Mouse (Mus musculus) adrenal gland, postnatal 25 days (tissue): ENCODE measurements around the gene Stk31. TPM values are rescaled to one million over a fixed set of nuclear protein-coding genes. Genes with fewer than 3 reads are reported as not detected.
A peak's percentile ranks its signal among the peaks of the same experiment; 100 is the strongest.
"Not testable (repeated sequence)": the region's sequence is repeated elsewhere in the genome, so short reads cannot be mapped to it uniquely, and the experiment has no call there.

Source experiments
- DNase-seq: peaks from one replicate; pipeline ENCODE4 v3.0.0; 2021; ENCODE audit warnings: mixed read lengths
- long read RNA-seq: library from polyadenylated mRNA; stranded (forward); transcript quantifications from one replicate; pipeline ENCODE4 v2.0.0, GENCODE M21; 2021
- total RNA-seq: library from RNA; stranded (reverse); gene quantifications from 2 replicates; pipeline ENCODE4 v1.2.3, GENCODE M21; 2021

The Stk31 gene
- 0.55 and 0.62 TPM in 2 replicates for total RNA-seq
- long read RNA-seq, result 0 reads

DNA sequence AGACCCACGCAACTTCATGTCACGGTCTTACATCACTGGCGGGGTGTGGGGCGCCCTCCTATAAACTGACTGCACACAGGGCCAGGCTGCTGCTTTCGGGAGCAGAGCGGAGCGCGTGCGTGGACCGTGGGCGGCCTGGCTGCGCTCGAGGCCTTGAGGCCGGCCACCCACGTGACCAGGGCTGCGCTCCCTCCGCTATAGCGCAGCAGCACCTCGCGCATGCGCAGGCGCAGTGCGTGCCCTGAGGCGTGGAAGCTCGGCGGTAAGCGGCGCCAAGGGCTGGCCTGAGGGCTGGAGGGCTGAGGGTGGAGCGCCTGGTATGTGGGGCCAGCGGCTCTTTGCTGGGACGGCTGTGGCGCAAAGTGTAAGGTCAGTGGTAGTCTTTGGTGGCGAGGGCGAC lies at the start of gene Stk31:
TSS of gene Stk31 (plus strand) at position 289 of the 400 bp plus-strand sequence.
- DNase-seq, result peak; percentile 29

DNA sequence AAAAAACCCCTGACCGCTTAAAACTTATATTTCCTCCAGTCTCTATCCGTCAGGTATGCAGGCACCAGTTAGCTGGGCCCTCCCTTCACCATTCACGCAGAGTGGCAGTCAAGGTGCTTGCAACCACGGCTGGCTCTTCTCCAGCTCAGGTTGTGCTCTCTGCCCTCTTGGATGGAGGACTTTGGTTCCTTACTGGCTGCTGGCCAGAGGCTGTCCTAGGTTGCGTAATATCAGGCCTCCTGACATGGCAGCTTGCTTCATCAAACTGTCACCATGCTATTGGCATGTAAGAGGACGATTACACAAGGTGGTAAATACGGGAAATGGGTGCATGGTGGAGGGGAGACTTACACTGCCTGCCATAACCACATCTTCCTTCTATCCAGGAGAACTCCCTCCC lies 45.6 kb upstream of the Stk31 start:
- peak; percentile 21 for DNase-seq

DNA sequence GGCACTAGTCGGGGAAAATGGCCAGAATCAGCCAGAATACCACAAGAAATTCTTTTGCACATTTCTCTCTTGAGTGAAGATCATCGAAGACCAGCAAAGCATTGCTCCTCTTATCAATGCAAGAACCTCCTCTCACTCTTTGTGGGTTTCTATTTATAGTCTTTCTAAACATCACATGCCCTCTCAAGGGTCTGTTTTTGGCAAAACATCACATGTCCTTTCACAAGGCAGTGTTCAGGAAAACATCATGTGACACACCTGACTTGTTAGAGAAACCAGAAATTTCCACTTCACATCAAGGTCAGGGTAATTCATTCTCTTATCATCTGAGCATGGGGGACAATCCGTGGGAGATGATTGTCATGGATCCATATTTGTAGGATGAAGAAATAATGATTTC lies 40.8 kb upstream of the Stk31 start:
- no peak for DNase-seq

DNA sequence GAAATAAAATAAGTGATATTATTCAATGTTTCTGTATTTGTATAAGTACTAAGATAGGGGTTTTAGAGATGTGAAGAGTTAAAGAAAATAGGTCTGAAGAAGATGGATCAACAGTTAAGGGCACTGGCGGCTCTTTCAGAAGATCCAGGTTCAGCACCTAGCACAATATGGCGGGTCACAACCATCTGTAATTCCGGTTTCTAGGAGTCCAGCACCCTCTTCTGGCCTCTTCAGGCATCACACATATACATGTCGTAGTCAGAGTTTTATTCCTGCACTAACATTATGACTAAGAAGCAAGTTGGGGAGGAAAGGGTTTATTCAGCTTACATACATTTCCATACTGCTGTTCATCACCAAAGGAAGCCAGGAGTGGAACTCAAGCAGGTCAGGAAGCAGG lies 40.2 kb upstream of the Stk31 start:
- no peak for DNase-seq

DNA sequence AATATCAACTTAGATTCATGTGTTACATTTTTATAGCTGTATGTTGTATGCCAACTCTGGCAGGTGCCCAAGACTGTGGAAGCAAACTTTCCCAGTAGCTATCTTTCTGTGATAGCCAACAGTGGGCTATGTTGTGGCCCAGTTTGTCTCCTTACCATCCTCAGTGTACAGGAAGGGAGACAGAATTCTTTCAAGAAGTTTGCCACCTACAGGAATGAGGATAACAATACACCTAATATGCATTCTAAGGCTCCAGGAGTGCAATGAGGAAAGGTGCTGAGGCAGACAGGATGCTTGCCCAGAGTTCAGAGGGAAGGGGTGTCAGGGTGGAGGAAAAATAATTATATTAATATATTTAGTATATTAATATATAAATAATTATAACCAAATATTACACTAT lies 35.0 kb upstream of the Stk31 start:
- no peak for DNase-seq

DNA sequence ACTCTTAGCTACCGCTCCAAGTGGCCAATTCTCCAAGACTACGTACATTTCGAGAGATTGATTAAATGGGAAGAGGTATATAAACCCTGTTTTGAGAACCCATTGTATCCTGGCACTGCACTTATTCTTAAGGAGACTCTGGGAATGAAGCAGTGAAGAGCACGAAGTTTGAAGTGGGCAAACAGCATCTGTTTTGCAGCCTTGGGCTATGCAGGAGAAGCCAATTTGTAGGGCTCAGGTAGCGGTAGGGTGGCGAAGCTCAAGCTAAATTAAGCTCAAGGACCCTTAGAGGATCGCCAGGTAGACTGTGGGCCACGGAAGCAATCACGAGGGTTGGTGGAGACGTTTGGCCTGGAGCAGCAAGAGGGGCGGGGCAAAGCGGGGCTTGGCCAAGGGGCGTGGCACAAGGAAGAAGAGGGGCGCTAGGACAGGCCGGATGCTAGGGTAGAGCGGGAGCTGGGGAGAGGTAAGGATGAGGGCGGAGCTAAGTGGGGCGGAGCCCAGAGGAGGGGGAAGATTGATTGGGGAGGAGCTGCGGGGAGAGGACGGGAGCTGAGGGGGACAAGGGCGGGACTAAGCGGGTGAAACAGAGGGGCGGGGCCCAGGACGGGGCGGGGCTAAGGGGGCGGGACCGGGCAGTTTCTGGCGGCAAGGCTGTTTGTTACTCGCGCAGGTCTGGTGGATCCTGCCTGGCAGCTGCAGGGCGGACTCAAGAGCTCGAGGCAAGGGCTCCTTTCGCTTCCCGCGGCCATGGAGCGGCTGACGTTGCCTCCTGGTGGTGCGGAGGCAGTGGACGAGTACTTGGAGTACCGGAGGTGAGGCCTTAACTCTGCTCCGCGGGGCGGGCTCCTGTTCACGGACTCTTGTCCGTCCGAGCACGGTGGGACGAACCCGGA lies 28.0 kb upstream of the Stk31 start, which contains the start of gene Fam221a:
TSS of gene Fam221a (plus strand) at position 581 of the 896 bp plus-strand sequence.
- peak; percentile 85 for DNase-seq

DNA sequence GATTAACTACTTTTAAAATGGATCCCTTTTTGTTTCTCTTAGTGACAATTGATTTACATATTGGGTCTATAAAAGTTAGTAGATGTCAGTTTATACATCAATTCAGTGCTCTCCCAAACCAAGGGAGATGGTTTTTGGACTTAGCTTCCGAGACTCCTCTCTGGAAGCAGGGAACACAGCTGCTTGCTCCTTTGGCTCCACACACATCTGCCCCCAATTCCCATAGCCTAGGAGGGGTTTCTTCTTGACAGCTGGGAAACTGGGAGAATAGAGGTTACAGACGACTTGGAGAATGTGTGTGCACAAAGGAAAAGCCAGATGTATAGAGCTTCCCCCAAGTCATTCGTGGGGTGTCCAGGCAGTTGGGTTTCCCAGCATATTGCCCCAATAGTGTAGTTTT lies 27.2 kb upstream of the Stk31 start:
- DNase-seq, result no peak

DNA sequence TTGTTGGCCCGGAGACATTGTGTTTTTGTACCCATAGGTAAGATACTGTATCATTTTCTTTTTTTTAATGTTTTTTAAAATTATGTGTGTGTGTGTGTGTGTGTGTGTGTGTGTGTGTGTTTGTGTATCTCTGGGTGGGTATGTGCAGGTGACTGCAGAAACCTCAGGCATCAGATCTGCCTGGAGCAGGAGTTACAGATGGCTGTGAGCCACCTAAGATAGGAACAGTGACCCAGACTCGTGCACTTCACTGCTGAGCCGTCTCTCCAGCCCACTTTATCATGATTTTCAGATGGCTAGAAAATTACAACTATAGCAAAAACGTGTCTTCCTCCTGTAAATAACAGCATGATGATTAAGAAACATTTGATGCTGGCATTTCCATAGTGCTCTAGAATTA lies 22.7 kb upstream of the Stk31 start:
- no peak for DNase-seq

DNA sequence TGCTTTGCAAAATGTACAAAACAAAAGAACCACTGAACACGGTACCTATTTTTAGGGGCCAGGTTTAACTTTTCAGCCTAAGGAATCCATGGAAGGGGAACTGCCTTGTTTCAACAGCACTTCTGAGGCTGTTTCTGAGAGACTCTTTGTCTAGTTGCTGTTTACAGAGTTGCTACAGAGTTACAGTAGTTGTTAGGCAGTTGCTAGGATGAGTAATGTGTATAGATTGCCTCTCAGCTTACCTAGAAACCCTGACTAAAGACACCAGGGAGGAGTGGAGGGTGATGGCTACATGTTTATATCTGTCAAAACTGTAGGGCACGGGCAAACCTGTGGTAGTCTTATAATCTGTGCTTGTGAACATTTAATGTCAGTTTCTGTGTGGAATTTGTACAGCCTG lies 21.5 kb upstream of the Stk31 start:
- no peak for DNase-seq

DNA sequence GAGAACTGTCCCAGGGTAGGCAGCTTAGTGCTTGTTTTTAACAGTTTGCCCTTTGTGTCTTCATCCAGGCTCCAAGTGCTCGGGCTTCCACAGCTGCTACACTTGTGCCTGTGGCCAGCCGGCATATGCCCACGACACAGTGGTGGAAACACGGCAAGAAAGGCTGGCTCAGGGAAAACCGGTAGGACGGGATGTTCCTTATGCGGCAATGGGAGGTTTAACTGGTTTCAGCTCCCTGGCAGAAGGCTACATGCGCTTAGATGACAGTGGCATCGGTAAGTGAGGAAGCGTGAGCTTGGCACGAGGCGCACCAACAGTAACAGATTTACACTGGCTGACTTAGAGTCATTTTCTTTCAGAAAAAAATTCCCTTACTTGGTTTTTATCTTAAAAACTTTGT lies 17.1 kb upstream of the Stk31 start:
- no peak for DNase-seq

DNA sequence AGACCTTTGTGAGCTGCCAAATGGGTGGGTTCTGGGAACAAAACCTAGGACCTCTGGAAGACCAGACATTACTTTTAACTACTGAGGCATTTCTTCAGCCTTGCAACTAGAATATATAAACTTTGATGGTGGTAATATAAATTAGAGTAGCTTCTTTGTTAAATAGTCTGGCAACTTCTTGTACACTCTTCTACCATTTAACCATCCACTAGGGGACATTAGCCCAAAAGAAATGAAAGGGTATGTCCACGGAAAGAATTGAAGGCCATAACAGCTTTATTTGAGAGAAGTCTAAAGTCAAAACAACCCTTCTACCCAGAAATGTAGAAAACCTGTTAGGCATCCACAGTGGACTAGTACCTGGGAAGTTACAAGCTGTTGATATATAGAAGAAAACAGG lies 1.1 kb upstream of the Stk31 start:
- DNase-seq, result no peak

DNA sequence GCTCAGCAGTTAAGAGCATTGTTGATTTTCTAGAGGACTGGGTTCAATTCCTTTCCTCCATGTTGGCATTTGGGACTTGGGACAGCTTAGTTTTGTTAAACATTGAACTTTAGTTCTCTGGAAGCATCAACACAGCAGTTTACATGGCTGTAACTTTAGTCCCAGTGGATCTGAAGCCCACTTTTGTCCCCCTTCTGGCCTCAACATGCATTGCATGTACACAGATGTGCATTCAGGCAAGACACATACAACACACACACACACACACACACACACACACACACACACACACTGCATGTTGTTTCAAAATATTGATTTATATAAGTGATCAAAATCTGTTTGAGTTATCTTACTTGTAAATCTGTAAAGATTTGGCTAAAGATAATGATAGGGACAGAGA lies 2.1 kb downstream of the Stk31 start:
- DNase-seq, result no peak

DNA sequence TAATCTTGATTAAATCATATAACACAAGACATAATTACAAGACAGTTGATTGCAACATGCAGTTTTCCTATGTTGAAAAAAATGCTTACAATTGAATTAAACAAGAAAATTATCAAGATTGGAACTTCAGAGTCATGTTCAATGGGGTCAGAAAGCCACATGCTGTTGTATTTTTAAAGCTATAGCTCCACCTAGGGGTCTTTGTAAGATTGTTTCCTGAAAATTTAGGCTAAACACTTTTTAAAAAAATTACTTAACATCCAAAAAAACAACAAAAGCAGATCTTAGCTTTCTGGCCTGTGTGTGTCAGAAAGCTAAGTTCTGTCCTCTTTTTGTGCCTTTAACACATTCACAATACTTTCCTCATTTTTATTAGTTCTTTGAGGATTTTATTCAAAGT lies 3.0 kb downstream of the Stk31 start:
- no peak for DNase-seq

DNA sequence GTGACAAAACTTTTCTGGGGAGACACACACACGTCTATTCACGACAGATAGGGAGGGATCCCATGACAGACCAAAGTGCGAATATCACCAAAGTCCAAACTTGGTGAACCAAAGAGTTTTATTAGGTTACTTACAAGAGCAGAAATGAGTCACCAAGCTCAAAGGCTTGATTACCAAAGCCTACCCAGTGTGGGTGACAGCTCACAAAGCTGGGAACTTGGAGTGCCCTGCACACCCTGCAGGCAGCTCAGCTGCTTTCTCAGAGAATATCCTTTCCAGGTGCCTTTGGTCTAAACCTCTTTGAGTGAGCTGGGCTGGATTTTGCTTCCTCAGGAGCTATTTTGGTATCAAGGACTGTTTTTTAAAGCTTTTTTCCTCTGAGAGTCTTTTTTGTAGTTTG lies 15.4 kb downstream of the Stk31 start:
- no peak for DNase-seq

DNA sequence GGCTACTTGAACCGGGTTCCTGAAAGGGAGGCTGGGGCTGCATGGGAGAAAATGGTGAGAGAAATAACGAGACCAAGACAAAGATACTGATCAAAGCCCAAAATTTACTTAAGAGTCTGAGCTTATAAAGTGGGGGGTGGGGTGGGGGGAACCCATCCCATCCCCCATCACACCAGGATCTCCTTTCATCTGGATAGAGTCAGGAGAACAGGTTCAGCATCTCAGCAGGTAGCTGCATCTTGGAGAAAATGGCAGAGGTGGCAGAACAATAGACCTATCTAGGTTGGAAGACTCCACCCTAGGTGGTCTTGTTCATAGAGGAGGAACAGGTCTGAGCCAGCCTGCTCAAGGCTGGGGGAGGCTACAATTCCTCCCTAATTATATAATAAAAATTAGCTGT lies 17.6 kb downstream of the Stk31 start:
- DNase-seq, result not testable (repeated sequence)

DNA sequence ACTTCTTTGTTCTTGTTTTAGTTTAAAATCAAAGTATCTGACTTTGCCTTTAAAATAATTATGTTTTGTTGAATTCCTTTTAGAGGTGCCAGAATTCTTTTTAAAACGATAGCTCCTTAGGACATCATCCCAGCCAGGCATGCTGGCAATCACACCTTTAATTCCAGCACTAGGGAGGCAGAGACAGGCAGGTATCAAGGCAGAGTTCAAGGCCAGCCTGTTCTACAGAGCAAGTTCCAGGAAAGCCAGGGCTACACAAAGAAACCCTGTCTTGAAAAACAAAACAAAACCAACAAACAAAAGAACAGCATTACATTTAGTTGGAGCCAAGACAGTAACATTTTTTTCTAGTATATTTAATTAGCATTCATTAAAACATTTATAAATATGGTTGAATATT lies 20.6 kb downstream of the Stk31 start:
- DNase-seq, result no peak

DNA sequence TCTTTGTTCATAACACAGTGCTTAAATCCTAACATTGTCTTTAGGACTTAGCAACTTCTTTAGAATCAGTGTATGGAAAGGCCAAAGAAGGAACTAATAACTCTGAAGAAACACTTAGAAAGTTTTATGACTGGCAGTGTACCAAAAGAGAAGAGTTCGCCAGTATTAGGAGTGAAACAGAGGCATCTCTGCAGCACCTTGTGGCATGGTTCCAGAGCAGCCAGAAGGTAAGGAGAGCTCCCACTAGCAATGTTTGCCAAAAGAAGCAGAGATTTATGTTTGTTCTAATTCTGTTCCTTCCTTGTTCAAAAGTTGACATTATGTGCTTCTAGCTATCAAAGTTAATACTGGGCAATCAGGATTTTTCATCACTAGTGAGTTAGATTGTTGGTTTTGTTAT lies 41.9 kb downstream of the Stk31 start:
- DNase-seq, result no peak

DNA sequence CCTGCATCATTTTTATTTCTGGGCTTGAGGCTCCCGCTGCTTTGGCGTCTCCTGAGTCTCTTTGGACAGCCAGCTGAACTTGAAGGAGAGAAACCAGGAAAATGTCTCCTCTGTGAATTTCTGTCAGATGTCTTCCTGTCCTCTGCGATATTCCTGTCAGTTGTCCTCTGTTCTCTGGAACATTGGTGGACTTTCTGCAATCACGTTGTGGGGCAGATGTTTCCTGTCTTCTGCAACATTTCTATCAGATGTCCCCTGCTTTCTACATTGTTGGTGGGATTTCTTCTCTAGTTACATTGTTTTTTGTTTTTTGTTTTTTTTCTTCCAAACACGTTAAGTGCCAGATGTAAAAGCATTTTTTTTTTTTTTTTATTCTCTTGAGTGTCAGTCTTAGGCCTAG lies 62.7 kb downstream of the Stk31 start:
- no peak for DNase-seq

DNA sequence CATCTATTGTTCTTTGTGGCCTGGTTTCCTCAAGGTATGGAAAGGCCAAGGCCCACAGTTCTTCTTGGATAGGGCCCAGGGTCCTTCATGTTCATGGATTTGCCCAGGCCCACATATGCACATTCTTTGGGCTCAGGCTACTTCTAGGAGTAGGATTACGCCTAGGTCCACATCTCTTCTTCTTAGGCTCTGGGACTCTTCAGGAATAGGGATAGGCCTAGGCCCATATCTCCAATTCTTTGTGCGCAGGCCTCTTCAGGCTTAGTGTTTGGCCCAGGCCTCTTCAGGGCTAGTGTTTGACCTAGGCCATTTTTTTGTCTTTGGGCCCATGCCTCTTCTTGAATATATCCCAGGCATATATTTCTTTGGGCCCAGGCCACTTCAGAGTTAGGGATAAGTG lies 87.8 kb downstream of the Stk31 start:
- DNase-seq, result no peak

DNA sequence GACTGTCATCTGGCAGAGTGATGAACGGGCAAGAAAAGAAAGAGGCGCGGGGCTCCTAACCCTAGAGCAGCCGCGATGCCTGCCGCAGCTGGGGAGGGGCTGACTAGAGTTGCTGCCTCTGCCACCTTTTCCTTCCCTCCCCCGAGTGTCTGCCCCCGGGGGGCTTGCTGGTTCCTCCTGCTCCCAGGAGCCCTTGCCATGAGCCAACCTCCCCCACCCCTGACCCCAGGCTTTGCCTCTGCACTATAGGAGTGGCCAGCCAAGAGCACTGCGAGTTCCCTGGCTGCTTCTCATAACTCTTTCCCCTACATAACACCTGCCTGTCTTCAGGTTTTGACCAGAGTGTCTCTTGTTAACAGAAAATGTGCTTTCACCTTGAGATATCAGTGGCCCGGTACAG lies 96.1 kb downstream of the Stk31 start:
- DNase-seq, result no peak

DNA sequence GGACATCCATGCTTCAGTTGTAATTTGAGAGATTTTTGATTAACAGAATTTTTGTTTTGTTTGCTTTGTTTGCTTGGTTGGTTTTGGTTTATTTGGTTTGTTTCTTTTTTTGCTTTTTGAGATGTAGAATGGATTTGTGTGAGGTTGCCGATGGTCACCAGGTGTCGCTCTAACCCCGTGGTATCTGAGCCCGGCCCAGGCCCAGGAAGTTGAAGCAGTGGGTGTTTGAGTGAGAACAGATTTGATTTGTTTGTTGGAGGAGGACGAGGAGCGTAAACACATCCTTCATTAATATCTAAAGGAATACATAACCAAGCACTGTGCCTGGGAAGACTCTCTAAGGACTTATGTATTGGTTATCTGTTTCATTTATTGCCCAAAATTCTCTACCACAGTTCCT lies 123.6 kb downstream of the Stk31 start:
- DNase-seq, result peak; percentile 72
